In genomic region chr11:91206470-91206869, GRCm38 (mm10) we compare ENCODE assay signal across 26 mouse cellular contexts.
DNase-seq lines count a peak whose midpoint lies in the region; ATAC-seq lines count a peak whose summit lies in the region.
"Had no signal": no experiment of that assay in that cellular context is flagged by ENCODE, and none has a peak within 500 bp of the region (broad histone marks: within the 10 kb centered on the region; RNA-seq: fewer than 3 reads in every experiment).

No protein-coding gene starts in this region.

- H3K27me3 ChIP-seq in kidney, embryonic 14.5 days (ENCODE audit: control insufficient read depth, insufficient read depth, low read length): no peaks in the 10 kb centered on the region
- H3K27me3 ChIP-seq in neural tube, embryonic 15.5 days (replicated peaks): no peaks in the 10 kb centered on the region
- no peaks in the 10 kb centered on the region for H3K27me3 ChIP-seq in midbrain, embryonic 13.5 days
- no peaks in the 10 kb centered on the region for H3K27me3 ChIP-seq in forebrain, embryonic 10.5 days (ENCODE audit: poor library complexity, severe bottlenecking)
- H3K27me3 ChIP-seq in heart, embryonic 12.5 days (replicated peaks): no peaks in the 10 kb centered on the region
- H3K27me3 ChIP-seq: embryonic facial prominence, embryonic 15.5 days; forebrain, embryonic 13.5 days; heart, embryonic 15.5 days; limb, embryonic 15.5 days; liver, embryonic 13.5 days; neural tube, embryonic 12.5 days had no signal

- peak; percentile 2 to 6 for DNase-seq in kidney, adult 8-10 months
- no peak for DNase-seq in neural tube, embryonic 10.5 days (ENCODE audit: extremely low spot score, low spot score)
- no peak for DNase-seq in forebrain, embryonic 10.5 days (ENCODE audit: extremely low spot score, low spot score)
- DNase-seq: adrenal gland, postnatal 14 days; cerebellum, adult 18-20 months; cerebellum, postnatal 10 days; gastrocnemius, postnatal 10 days; kidney, adult 18-20 months; kidney, postnatal 14 days; left cerebral cortex, postnatal 4 days; liver, embryonic 13.5 days; lung, adult 18-20 months; lung, postnatal 10 days; right cerebral cortex, postnatal 14 days had no signal

- no peaks in the 10 kb centered on the region for H3K36me3 ChIP-seq in kidney, embryonic 14.5 days (ENCODE audit: control insufficient read depth, insufficient read depth, low read length)
- H3K36me3 ChIP-seq in neural tube, embryonic 15.5 days: no peaks in the 10 kb centered on the region
- H3K36me3 ChIP-seq in midbrain, embryonic 13.5 days: no peaks in the 10 kb centered on the region
- H3K36me3 ChIP-seq in forebrain, embryonic 10.5 days (replicated peaks): no peaks in the 10 kb centered on the region
- no peaks in the 10 kb centered on the region for H3K36me3 ChIP-seq in heart, embryonic 12.5 days
- H3K36me3 ChIP-seq: embryonic facial prominence, embryonic 10.5 days; embryonic facial prominence, embryonic 15.5 days; heart, embryonic 15.5 days; limb, embryonic 15.5 days; liver, embryonic 13.5 days; neural tube, embryonic 12.5 days had no signal

- no peak overlapping the region for H3K4me3 ChIP-seq in kidney, embryonic 14.5 days (ENCODE audit: low read length)
- H3K4me3 ChIP-seq in neural tube, embryonic 15.5 days (replicated peaks): no peak overlapping the region
- H3K4me3 ChIP-seq in midbrain, embryonic 13.5 days (replicated peaks): no peak overlapping the region
- H3K4me3 ChIP-seq in forebrain, embryonic 10.5 days: no peak overlapping the region
- H3K4me3 ChIP-seq in heart, embryonic 12.5 days: no peak overlapping the region
- H3K4me3 ChIP-seq: embryonic facial prominence, embryonic 10.5 days; embryonic facial prominence, embryonic 15.5 days; forebrain, embryonic 13.5 days; heart, embryonic 15.5 days; limb, embryonic 15.5 days; liver, embryonic 13.5 days; neural tube, embryonic 12.5 days had no signal

- ATAC-seq in kidney, embryonic 14.5 days (ENCODE audit: low FRiP score, low TSS enrichment): no peak
- no peak for ATAC-seq in neural tube, embryonic 15.5 days (ENCODE audit: low FRiP score)
- 0 out of 2 replicates have a peak, but pooled peaks have one; percentile 45 for ATAC-seq in midbrain, embryonic 13.5 days
- ATAC-seq in heart, embryonic 12.5 days (ENCODE audit: insufficient number of reproducible peaks, low FRiP score): no peak
- ATAC-seq: forebrain, embryonic 13.5 days; hindbrain, embryonic 16.5 days had no signal

- no peak overlapping the region for H3K9ac ChIP-seq in kidney, embryonic 14.5 days (ENCODE audit: low read depth, low read length)
- H3K9ac ChIP-seq in neural tube, embryonic 15.5 days (replicated peaks): no peak overlapping the region
- no peak overlapping the region for H3K9ac ChIP-seq in midbrain, embryonic 13.5 days (replicated peaks)
- H3K9ac ChIP-seq in heart, embryonic 12.5 days: no peak overlapping the region
- H3K9ac ChIP-seq: embryonic facial prominence, embryonic 15.5 days; forebrain, embryonic 13.5 days; heart, embryonic 15.5 days; limb, embryonic 15.5 days; liver, embryonic 13.5 days; neural tube, embryonic 12.5 days had no signal

- no peaks in the 10 kb centered on the region for H3K9me3 ChIP-seq in kidney, embryonic 14.5 days (ENCODE audit: control insufficient read depth, low read length)
- no peaks in the 10 kb centered on the region for H3K9me3 ChIP-seq in neural tube, embryonic 15.5 days (replicated peaks)
- no peaks in the 10 kb centered on the region for H3K9me3 ChIP-seq in midbrain, embryonic 13.5 days
- no peaks in the 10 kb centered on the region for H3K9me3 ChIP-seq in forebrain, embryonic 10.5 days
- no peaks in the 10 kb centered on the region for H3K9me3 ChIP-seq in heart, embryonic 12.5 days (replicated peaks)
- H3K9me3 ChIP-seq: embryonic facial prominence, embryonic 10.5 days; embryonic facial prominence, embryonic 15.5 days; forebrain, embryonic 13.5 days; heart, embryonic 15.5 days; limb, embryonic 15.5 days; liver, embryonic 13.5 days; neural tube, embryonic 12.5 days had no signal

- H3K4me2 ChIP-seq in kidney, embryonic 14.5 days (replicated peaks; ENCODE audit: low read depth, low read length): no peak overlapping the region
- H3K4me2 ChIP-seq in neural tube, embryonic 15.5 days: no peak overlapping the region
- no peak overlapping the region for H3K4me2 ChIP-seq in midbrain, embryonic 13.5 days (replicated peaks)
- no peak overlapping the region for H3K4me2 ChIP-seq in heart, embryonic 12.5 days
- H3K4me2 ChIP-seq: embryonic facial prominence, embryonic 15.5 days; forebrain, embryonic 13.5 days; heart, embryonic 15.5 days; limb, embryonic 15.5 days; liver, embryonic 13.5 days; neural tube, embryonic 12.5 days had no signal

- WGBS in kidney, embryonic 14.5 days: 35% methylated on average over 7 of the region's 7 CpGs
- WGBS in neural tube, embryonic 15.5 days: 24% methylated on average over 7 of the region's 7 CpGs
- 19% methylated on average over 7 of the region's 7 CpGs for WGBS in midbrain, embryonic 13.5 days
- 33% methylated on average over 7 of the region's 7 CpGs for WGBS in forebrain, embryonic 10.5 days
- WGBS in heart, embryonic 12.5 days: 55% methylated on average over 7 of the region's 7 CpGs

- H3K4me1 ChIP-seq in kidney, embryonic 14.5 days (ENCODE audit: control insufficient read depth, insufficient read depth, low read length): no peaks in the 10 kb centered on the region
- H3K4me1 ChIP-seq in neural tube, embryonic 15.5 days: peaks cover 7% of the 10 kb centered on the region
- peaks cover 12% of the 10 kb centered on the region for H3K4me1 ChIP-seq in midbrain, embryonic 13.5 days (replicated peaks)
- peaks cover 12% of the 10 kb centered on the region for H3K4me1 ChIP-seq in forebrain, embryonic 10.5 days
- peaks cover 6% of the 10 kb centered on the region; the same call in 1 of the 2 replicates for H3K4me1 ChIP-seq in heart, embryonic 12.5 days (replicated peaks)
- H3K4me1 ChIP-seq: embryonic facial prominence, embryonic 15.5 days; forebrain, embryonic 13.5 days; limb, embryonic 15.5 days; liver, embryonic 13.5 days had no signal

- H3K27ac ChIP-seq in kidney, embryonic 14.5 days (ENCODE audit: low read depth, low read length): no peak overlapping the region
- 0 out of 2 replicates have a peak overlapping the region, but pooled peaks have one; percentile 5 for H3K27ac ChIP-seq in neural tube, embryonic 15.5 days (replicated peaks)
- no peak overlapping the region for H3K27ac ChIP-seq in midbrain, embryonic 13.5 days
- H3K27ac ChIP-seq in forebrain, embryonic 10.5 days: no peak overlapping the region
- no peak overlapping the region for H3K27ac ChIP-seq in heart, embryonic 12.5 days (ENCODE audit: poor library complexity, severe bottlenecking)
- H3K27ac ChIP-seq: embryonic facial prominence, embryonic 10.5 days; embryonic facial prominence, embryonic 15.5 days; forebrain, embryonic 13.5 days; heart, embryonic 15.5 days; limb, embryonic 15.5 days; liver, embryonic 13.5 days; macrophage; neural tube, embryonic 12.5 days had no signal

Comparison
In these comparisons a context has a peak if more than half of its experiments do, and no peak if none do; other contexts are left out.
1. DNase-seq: peak in kidney, adult 8-10 months (2 of 2); none in neural tube, embryonic 10.5 days (single experiment) and forebrain, embryonic 10.5 days (single experiment).